Mouse (Mus musculus): ENCODE results near the gene Polr2j. TPM values are rescaled to one million over a fixed set of nuclear protein-coding genes. Genes with fewer than 3 reads are reported as not detected.

The Polr2j gene
- polyA plus RNA-seq (2012; rRNA removed): 106 and 116 TPM in 2 replicates

- peak; percentile 87 for DNase-seq (ENCODE audit: low read depth, low spot score)
- WGBS: 3% methylated on average over 42 of the region's 42 CpGs
These were observed at the start of gene Polr2j for GRCm38 (mm10) chr5:136115891-136116783. TSS of gene Polr2j (plus strand) at chr5:136116631.

GRCm38 (mm10) chr5:136069411-136069810, 47.0 kb upstream of the Polr2j start:
- DNase-seq (ENCODE audit: low read depth, low spot score): no peak
- 61% methylated on average over 2 of the region's 2 CpGs for WGBS

- DNase-seq (ENCODE audit: low read depth, low spot score): no peak
- 55% methylated on average over 6 of the region's 6 CpGs for WGBS
These were observed 43.4 kb upstream of the Polr2j start for GRCm38 (mm10) chr5:136073051-136073450.

- WGBS: 50% methylated on average over 11 of the region's 11 CpGs
- no peak for DNase-seq (ENCODE audit: low read depth, low spot score)
These were observed 42.9 kb upstream of the Polr2j start for GRCm38 (mm10) chr5:136073526-136073925.

- WGBS: 97% methylated on average over 5 of the region's 5 CpGs
- DNase-seq (ENCODE audit: low read depth, low spot score): no peak
These were observed 41.4 kb upstream of the Polr2j start for GRCm38 (mm10) chr5:136075076-136075475.

GRCm38 (mm10) chr5:136076284-136076683, 40.1 kb upstream of the Polr2j start:
- no peak for DNase-seq (ENCODE audit: low read depth, low spot score)
- WGBS: 8% methylated on average over 7 of the region's 7 CpGs

- DNase-seq (ENCODE audit: low read depth, low spot score): no peak
These were observed 39.4 kb upstream of the Polr2j start for GRCm38 (mm10) chr5:136077001-136077550.

GRCm38 (mm10) chr5:136078136-136078535, 38.3 kb upstream of the Polr2j start:
- DNase-seq (ENCODE audit: low read depth, low spot score): no peak
- WGBS: 94% methylated on average over 5 of the region's 5 CpGs

More at GRCm38 (mm10) chr5:136077001-136077550, 39.4 kb upstream of the Polr2j start:
- 63% methylated on average over 9 of the region's 9 CpGs for WGBS

GRCm38 (mm10) chr5:136082345-136082744, 34.1 kb upstream of the Polr2j start:
- 84% methylated on average over 4 of the region's 4 CpGs for WGBS
- DNase-seq (ENCODE audit: low read depth, low spot score): no peak

GRCm38 (mm10) chr5:136083669-136084107, 32.7 kb upstream of the Polr2j start, which contains the start of gene Rasa4:
TSS of gene Rasa4 (plus strand) at chr5:136083916.
- under 1% methylated on average over 28 of the region's 28 CpGs for WGBS
- DNase-seq (ENCODE audit: low read depth, low spot score): peak; percentile 90

GRCm38 (mm10) chr5:136084144-136084881, 32.1 kb upstream of the Polr2j start:
- DNase-seq (ENCODE audit: low read depth, low spot score): no peak
- 3% methylated on average over 23 of the region's 23 CpGs for WGBS

- WGBS: 21% methylated on average over 21 of the region's 21 CpGs
- DNase-seq (ENCODE audit: low read depth, low spot score): no peak
These were observed 31.4 kb upstream of the Polr2j start for GRCm38 (mm10) chr5:136084891-136085651.

GRCm38 (mm10) chr5:136086290-136086689, 30.1 kb upstream of the Polr2j start:
- WGBS: 88% methylated on average over 8 of the region's 8 CpGs
- DNase-seq (ENCODE audit: low read depth, low spot score): no peak

- 42% methylated on average over 14 of the region's 14 CpGs for WGBS
- DNase-seq (ENCODE audit: low read depth, low spot score): no peak
These were observed 27.4 kb upstream of the Polr2j start for GRCm38 (mm10) chr5:136088821-136089575.

- 79% methylated on average over 5 of the region's 5 CpGs for WGBS
- no peak for DNase-seq (ENCODE audit: low read depth, low spot score)
These were observed 24.5 kb upstream of the Polr2j start for GRCm38 (mm10) chr5:136091927-136092326.

- WGBS: 76% methylated on average over 8 of the region's 8 CpGs
- no peak for DNase-seq (ENCODE audit: low read depth, low spot score)
These were observed 22.0 kb upstream of the Polr2j start for GRCm38 (mm10) chr5:136094249-136095010.

- DNase-seq (ENCODE audit: low read depth, low spot score): no peak
- 81% methylated on average over 7 of the region's 7 CpGs for WGBS
These were observed 21.3 kb upstream of the Polr2j start for GRCm38 (mm10) chr5:136095089-136095488.

- DNase-seq (ENCODE audit: low read depth, low spot score): no peak
- WGBS: 90% methylated on average over 10 of the region's 10 CpGs
These were observed 17.9 kb upstream of the Polr2j start for GRCm38 (mm10) chr5:136098536-136098935.
